Mouse (Mus musculus) heart, embryonic 14.5 days (tissue): ENCODE results near the gene N4bp2. TPM values are rescaled to one million over a fixed set of nuclear protein-coding genes. Genes with fewer than 3 reads are reported as not detected.
A peak's percentile ranks its signal among the peaks of the same experiment; 100 is the strongest.

Source experiments
- ATAC-seq: fragments of 200-750 bp; cut with Nextera tagmentation; 2 replicates; pipeline ENCODE4 v1.8.0; 2017; ENCODE audit warnings: low read depth, moderate TSS enrichment; ENCODE audit not compliant: insufficient number of reproducible peaks, insufficient read depth, low FRiP score
- H3K27ac ChIP-seq, 2 experiments: fragments of 200-500 bp in 1 of 2; fragments of 300-500 bp in 1 of 2; sonication (generic) in 1 of 2; replicated peaks in 1 of 2; 2 replicates each; pipeline ENCODE4 v1.5.1; 2012 to 2014; ENCODE audit warnings: low read depth in 2 of 2, low read length in 2 of 2, control low read depth in 1 of 2, mild to moderate bottlenecking in 1 of 2, mixed read lengths in 1 of 2; ENCODE audit not compliant: control insufficient read depth in 1 of 2, insufficient read depth in 1 of 2
- H3K27me3 ChIP-seq: fragments of 300-500 bp; sonication (generic); 2 replicates; pipeline ENCODE4 v1.6.1; 2014; ENCODE audit warnings: mild to moderate bottlenecking, low read length, control low read depth; ENCODE audit not compliant: control insufficient read depth, insufficient read depth
- H3K36me3 ChIP-seq: fragments of 300-500 bp; sonication (generic); 2 replicates; pipeline ENCODE4 v1.6.1; 2014; ENCODE audit warnings: mild to moderate bottlenecking, control low read depth, low read length, mixed read lengths; ENCODE audit not compliant: control insufficient read depth, insufficient read depth
- H3K4me1 ChIP-seq, 2 experiments: fragments of 200-500 bp in 1 of 2; fragments of 300-500 bp in 1 of 2; sonication (generic) in 1 of 2; 2 replicates each; pipeline ENCODE4 v1.6.1; 2012 to 2014; ENCODE audit warnings: low read length in 2 of 2, control low read depth in 1 of 2, mixed read lengths in 1 of 2; ENCODE audit not compliant: control insufficient read depth in 2 of 2, insufficient read depth in 2 of 2
- H3K4me2 ChIP-seq: fragments of 300-500 bp; sonication (generic); 2 replicates; pipeline ENCODE4 v1.6.1; 2014; ENCODE audit warnings: mild to moderate bottlenecking, low read length
- H3K4me3 ChIP-seq, 2 experiments: fragments of 200-500 bp in 1 of 2; fragments of 300-500 bp in 1 of 2; sonication (generic) in 1 of 2; 2 replicates each; pipeline ENCODE4 v1.5.1; 2012 to 2014; ENCODE audit warnings: low read length in 2 of 2, mild to moderate bottlenecking in 2 of 2, control low read depth in 1 of 2, low read depth in 1 of 2, moderate library complexity in 1 of 2; ENCODE audit not compliant: control insufficient read depth in 1 of 2, insufficient read depth in 1 of 2
- H3K9ac ChIP-seq: fragments of 300-500 bp; sonication (generic); 2 replicates; pipeline ENCODE4 v1.6.1; 2014; ENCODE audit warnings: mild to moderate bottlenecking, low read length
- H3K9me3 ChIP-seq: fragments of 300-500 bp; sonication (generic); 2 replicates; pipeline ENCODE4 v1.6.1; 2016; ENCODE audit warnings: low read length, control low read depth; ENCODE audit not compliant: control insufficient read depth
- WGBS: fragments of 180-500 bp; shearing (Covaris S2); extraction: QIAGEN DNeasy Blood & Tissue Kit; methylation state at CpG from one replicate; pipeline ENCODE4 v1.1.7; 2014; 5-methylcytosine and 5-hydroxymethylcytosine counted together
- polyA plus RNA-seq: library from polyadenylated mRNA; unstranded; fragments of >200 nt; fragmentation: Nextera tagmentation; extraction: Ambion mirVana; gene quantifications from 2 replicates; pipeline ENCODE4 v1.2.1, GENCODE M21; 2014

Gene N4bp2
- polyA plus RNA-seq, 1 experiment from 2014 or later = 28.1 TPM

GRCm38 (mm10) chr5:65858355-65858754 is 95.0 kb downstream of the N4bp2 start:
- Histone ChIP-seq H3K27me3 (no peaks in the 10 kb centered on the region), H3K36me3 (no peaks in the 10 kb centered on the region), H3K9ac (peak overlapping the region; percentile 31; the same call in 1 of the 2 replicates), H3K4me1 (peaks cover 8 to 15% of the 10 kb centered on the region in 2 experiments; a peak in 3 of 4 replicates), H3K27ac (peak overlapping the region in 1 of 2 experiments; percentile 64; a peak in 2 of 4 replicates), H3K9me3 (no peaks in the 10 kb centered on the region), H3K4me3 (no peak overlapping the region), H3K4me2 (no peak overlapping the region)
- ATAC-seq = no peak
- 84% methylated on average over 4 of the region's 6 CpGs for WGBS

DNA sequence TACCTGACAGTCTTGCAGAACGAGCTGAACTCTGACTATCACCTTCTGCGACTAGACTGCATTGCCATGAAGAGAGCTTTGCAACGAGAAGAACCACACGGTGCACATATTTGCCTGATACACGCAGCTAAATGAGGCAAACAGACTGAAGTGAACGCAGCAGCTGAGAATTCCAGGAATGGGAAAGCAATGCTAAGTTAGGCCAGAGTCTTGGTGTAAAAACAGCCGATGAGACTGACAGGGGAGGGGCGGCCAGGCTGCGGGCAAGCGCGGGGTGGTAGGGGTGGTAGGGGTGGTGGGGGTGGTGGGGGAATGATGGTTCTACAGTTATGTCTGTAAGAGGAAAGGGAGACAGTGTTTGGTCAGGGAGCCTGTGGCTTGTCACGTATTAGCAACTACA is 95.6 kb downstream of the N4bp2 start:
- WGBS = 25% methylated on average over 12 of the region's 12 CpGs
- Histone ChIP-seq H3K27ac (peak overlapping the region; percentile 30 to 64), H3K9ac (peak overlapping the region; percentile 31; the same call in 1 of the 2 replicates), H3K4me3 (no peak overlapping the region), H3K9me3 (no peaks in the 10 kb centered on the region), H3K4me2 (peak overlapping the region; percentile 19; the same call in 1 of the 2 replicates), H3K27me3 (no peaks in the 10 kb centered on the region), H3K4me1 (peaks cover 8 to 15% of the 10 kb centered on the region in 2 experiments; a peak in 3 of 4 replicates), H3K36me3 (no peaks in the 10 kb centered on the region)
- no peak for ATAC-seq

DNA sequence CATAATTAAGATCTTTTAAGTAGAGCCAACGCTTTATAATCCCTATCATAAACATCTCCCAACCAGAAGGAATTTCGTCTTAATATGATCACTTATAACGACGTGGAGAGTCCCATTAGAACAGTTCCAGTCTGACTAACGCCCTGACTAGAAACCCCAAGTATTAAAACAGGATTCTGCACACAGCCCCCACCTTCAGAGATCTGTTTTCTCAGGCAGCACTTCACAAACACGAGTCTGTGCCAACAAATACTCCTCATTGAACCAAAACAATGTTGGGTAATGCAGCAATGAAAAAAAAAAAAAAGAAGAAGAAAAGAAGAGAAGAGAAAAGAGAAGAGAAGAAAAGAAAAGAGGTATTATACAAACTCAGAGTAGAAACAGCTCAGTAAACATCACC is 96.1 kb downstream of the N4bp2 start:
- no peak overlapping the region for H3K9ac ChIP-seq
- peak overlapping the region in 1 of 2 experiments; percentile 64; a peak in 1 of 4 replicates for H3K27ac ChIP-seq
- H3K4me2 ChIP-seq = no peak overlapping the region
- no peak overlapping the region for H3K4me3 ChIP-seq
- no peaks in the 10 kb centered on the region for H3K36me3 ChIP-seq
- ATAC-seq = no peak
- no peaks in the 10 kb centered on the region for H3K9me3 ChIP-seq
- no peaks in the 10 kb centered on the region for H3K27me3 ChIP-seq
- WGBS = 52% methylated on average over 6 of the region's 6 CpGs
- H3K4me1 ChIP-seq = peaks cover 8 to 15% of the 10 kb centered on the region in 2 experiments; a peak in 3 of 4 replicates

DNA sequence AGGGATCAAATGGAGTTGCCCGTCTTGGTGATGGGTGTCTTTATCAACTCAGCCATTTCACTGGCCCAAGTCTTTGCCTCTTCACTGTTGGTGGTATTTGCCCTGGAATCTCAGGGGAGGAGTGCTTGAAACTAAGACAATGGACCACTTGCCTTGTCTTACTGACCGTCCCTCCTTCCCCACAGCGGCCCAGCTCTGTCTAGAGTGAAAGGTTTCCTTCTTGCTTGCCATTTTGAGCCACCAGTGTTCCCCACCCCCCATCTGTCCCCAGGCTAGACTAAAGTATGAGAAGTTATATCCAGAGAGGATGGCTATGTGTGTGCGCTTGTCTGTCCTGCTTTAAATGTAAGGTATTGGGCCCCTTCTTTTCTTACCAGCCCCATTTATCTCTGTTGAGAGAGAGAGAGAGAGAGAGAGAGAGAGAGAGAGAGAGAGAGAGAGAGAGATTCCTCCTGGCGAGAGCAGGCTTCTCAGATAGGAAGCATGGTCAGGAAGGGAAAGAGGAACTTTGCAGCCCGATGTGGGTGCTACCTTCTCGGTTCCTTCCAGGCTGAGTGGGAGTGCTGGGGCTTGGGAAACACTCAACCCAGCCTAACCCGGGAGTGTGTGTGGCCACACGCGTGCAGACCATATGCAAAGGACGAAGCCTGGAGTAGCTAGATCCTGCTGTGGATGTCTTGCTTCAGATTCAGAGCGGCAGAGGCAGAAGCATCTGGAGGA is 97.1 kb downstream of the N4bp2 start:
- Histone ChIP-seq H3K27ac (no peak overlapping the region), H3K4me3 (no peak overlapping the region), H3K9me3 (no peaks in the 10 kb centered on the region), H3K9ac (no peak overlapping the region), H3K36me3 (no peaks in the 10 kb centered on the region), H3K27me3 (no peaks in the 10 kb centered on the region), H3K4me2 (no peak overlapping the region), H3K4me1 (peaks cover 8 to 15% of the 10 kb centered on the region in 2 experiments; a peak in 3 of 4 replicates)
- ATAC-seq = no peak
- 76% methylated on average over 12 of the region's 12 CpGs for WGBS

DNA sequence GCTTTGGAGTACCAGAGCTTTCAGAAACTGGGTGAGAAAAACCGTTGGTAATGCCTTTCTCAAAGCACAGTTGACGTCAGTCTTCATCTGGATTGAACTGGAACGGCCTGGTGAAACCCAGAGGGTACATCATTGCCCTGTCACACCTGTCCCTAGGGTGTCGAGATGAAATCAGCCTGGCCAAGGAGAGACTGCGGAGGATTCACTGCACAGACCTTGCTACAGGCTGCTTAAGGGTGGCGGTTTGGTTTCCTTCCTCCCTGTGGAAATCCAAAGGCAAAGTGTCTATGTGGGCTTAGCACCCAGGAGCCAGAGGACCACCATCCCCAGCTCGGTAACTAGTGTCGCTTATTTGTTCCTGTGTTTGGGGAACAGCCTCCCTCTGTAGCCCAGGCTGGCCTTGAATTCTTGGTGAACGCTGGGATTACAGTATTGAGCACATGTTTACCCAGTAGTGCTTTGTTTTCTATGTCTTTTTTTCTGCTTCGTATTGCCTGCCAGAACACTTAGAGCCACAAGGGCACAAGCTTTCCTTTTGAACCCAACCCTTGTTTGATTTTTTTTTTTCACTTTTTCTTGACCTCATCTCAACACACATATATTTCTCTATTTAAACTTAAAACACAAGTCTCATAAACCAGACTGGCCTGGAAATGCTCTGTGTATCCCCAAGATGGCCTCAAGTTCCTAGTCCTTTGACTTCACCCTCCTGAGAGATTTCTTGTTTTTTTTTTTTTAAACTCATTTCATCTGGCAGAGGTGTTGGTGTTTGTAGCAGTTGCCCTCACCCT is 98.0 kb downstream of the N4bp2 start, which contains the start of gene Rhoh:
Rhoh (plus strand) TSS at position 60 of the 791 bp plus-strand sequence.
- Histone ChIP-seq H3K4me3 (no peak within 1 kb of the TSS), H3K4me1 (peaks cover 8 to 15% of the 10 kb centered on the region in 2 experiments; a peak in 3 of 4 replicates), H3K27me3 (no peaks in the 10 kb centered on the region), H3K27ac (no peak within 1 kb of the TSS), H3K9ac (no peak within 1 kb of the TSS), H3K36me3 (no peaks in the 10 kb centered on the region), H3K4me2 (no peak within 1 kb of the TSS), H3K9me3 (no peaks in the 10 kb centered on the region)
- no peak for ATAC-seq
- 84% methylated on average over 10 of the region's 10 CpGs for WGBS

DNA sequence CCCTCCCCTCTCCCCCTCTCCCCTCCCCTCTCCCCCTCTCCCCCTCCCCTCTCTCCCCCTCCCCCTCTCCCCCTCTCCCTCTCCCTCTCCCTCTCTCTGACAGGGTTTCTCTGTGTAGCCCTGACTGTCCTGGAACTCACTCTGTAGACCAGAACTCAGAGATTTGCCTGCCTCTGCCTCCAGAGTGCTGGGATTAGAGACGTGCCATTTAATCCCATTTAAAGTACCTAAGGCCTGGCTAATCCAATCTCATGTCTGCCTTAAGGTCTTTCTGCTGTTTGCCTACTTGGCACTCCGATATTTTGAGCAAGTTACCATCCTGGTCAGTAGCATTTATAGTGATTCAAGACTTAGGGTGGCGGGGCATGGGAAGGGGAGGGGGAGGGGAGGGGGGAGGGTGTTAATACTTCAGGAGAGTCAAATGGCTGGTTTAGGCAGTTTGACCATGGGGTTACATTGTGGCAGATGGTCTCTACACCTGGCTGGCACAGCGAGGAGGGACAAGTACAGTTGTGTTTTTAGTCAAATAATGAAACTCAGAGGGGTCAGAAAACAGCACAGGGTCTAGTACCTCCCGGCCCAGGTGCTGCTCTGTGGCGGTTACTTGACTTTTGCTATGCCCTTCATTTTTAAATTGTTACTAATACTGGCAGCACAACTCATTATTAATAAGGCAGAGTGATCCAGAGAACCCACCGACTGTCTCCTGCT is 99.1 kb downstream of the N4bp2 start:
- Histone ChIP-seq H3K27ac (no peak overlapping the region), H3K4me3 (no peak overlapping the region), H3K9ac (no peak overlapping the region), H3K4me1 (peaks cover 4 to 15% of the 10 kb centered on the region in 2 experiments; a peak in 3 of 4 replicates), H3K36me3 (no peaks in the 10 kb centered on the region), H3K9me3 (no peaks in the 10 kb centered on the region), H3K4me2 (no peak overlapping the region), H3K27me3 (no peaks in the 10 kb centered on the region)
- ATAC-seq = no peak
- 82% methylated on average over 7 of the region's 7 CpGs for WGBS

DNA sequence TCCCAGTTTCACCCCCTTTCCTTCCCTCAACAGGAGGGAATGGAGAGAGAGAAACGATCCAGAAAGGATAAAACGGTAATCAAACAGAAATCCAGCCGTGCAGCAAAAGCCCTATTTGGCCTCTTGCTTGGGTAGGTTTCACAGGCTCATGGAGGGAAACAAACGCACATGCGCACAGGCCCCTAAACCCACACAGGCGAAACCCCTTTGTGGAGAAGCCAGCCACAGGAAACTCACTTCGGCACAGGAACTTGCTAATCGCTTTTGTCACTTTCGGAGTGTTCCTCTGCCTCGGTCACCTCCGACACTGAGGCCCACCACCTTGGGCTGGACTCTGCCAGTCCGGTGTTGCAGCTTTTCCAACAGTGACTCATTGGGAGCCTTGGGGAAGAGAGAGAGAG is 100.0 kb downstream of the N4bp2 start:
- Histone ChIP-seq H3K9me3 (no peaks in the 10 kb centered on the region), H3K4me3 (peak overlapping the region in 1 of 2 experiments; percentile 21; a peak in 1 of 4 replicates), H3K4me2 (no peak overlapping the region), H3K9ac (no peak overlapping the region), H3K27me3 (no peaks in the 10 kb centered on the region), H3K27ac (0 out of 4 replicates have a peak overlapping the region, but pooled peaks of 1 of the 2 experiments have one; percentile 15), H3K4me1 (peaks cover under 1 to 14% of the 10 kb centered on the region in 2 experiments; a peak in 3 of 4 replicates), H3K36me3 (no peaks in the 10 kb centered on the region)
- ATAC-seq = no peak
- WGBS = 64% methylated on average over 12 of the region's 12 CpGs
